Mouse (Mus musculus) MEL (cell line): ENCODE measurements around the gene Cpne8.

ENCODE experiments used
- CTCF ChIP-seq, 3 experiments: IDR thresholded peaks in 2 of 3; conservative IDR thresholded peaks in 1 of 3; 2 replicates each; pipeline ENCODE4 v1.5.1; 2011 to 2012; ENCODE audit warnings: low read length in 3 of 3, low read depth in 2 of 3, mild to moderate bottlenecking in 2 of 3, improper control_type of control experiment in 1 of 3, inconsistent platforms in 1 of 3, mixed read lengths in 1 of 3, moderate library complexity in 1 of 3; ENCODE audit not compliant: control insufficient read depth in 1 of 3, insufficient read depth in 1 of 3, poor library complexity in 1 of 3, severe bottlenecking in 1 of 3
- E2F4 ChIP-seq: IDR thresholded peaks from 2 replicates; pipeline ENCODE4 v1.6.1; 2011; ENCODE audit warnings: low read depth, low read length, improper control_type of control experiment, borderline replicate concordance
- HCFC1 ChIP-seq: IDR thresholded peaks from 2 replicates; pipeline ENCODE4 v1.6.1; 2012; ENCODE audit warnings: low read depth, mild to moderate bottlenecking, inconsistent platforms, low read length, improper control_type of control experiment, moderate library complexity
- MYB ChIP-seq: IDR thresholded peaks from 2 replicates; pipeline ENCODE4 v1.6.1; 2011; ENCODE audit warnings: mild to moderate bottlenecking, low read depth, low read length, improper control_type of control experiment
- USF1 ChIP-seq: IDR thresholded peaks from 2 replicates; pipeline ENCODE4 v1.6.1; 2014; ENCODE audit warnings: low read depth, mild to moderate bottlenecking, inconsistent platforms, low read length, improper control_type of control experiment, moderate library complexity

DNA sequence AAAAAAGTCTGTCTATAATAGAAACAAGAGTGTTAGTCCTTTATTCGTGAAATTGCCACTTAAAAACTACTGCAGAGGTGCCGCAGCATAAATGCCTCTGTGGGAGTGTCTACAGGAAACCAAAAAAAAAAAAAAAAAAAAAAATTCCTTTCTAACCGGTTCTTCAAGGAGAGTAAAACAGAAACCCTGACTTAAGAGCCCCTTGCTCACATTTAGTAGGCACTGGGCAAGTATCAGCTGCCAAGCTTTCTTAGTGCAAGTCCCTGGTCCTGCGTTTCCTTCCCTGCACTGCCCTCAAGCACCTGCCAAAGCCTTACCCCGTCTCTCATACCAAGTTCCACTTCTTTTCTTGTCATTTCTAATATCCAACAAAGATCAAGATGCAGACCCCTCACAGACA lies 25.1 kb upstream of the Cpne8 start:
- TF ChIP-seq MYB (no peak), CTCF (IDR thresholded peaks at IDR 0.05 in 2 of 3, conservative IDR thresholded peaks at IDR 0.05 in 1 of 3; ENCODE audit: control insufficient read depth in 1 of 3, insufficient read depth in 1 of 3, low read depth in 2 of 3, low read length in 3 of 3, poor library complexity in 1 of 3, severe bottlenecking in 1 of 3) (no peak), HCFC1 (no peak), USF1 (no peak), E2F4 (no peak)
